Mouse (Mus musculus) hindbrain, embryonic 16.5 days (tissue): ENCODE measurements around the gene Ugdh. TPM values are rescaled to one million over a fixed set of nuclear protein-coding genes. Genes with fewer than 3 reads are reported as not detected.

ENCODE experiments used
- ATAC-seq: fragments of 200-750 bp; cut with Nextera tagmentation; 2 replicates; pipeline ENCODE4 v1.8.0; 2017; ENCODE audit warnings: moderate TSS enrichment, moderate library complexity
- H3K27ac ChIP-seq: fragments of 300-500 bp; sonication (generic); 2 replicates; pipeline ENCODE4 v1.5.1; 2014; ENCODE audit warnings: low read depth, mild to moderate bottlenecking, control low read depth, low read length, moderate library complexity
- H3K27me3 ChIP-seq: fragments of 300-500 bp; sonication (generic); replicated peaks from 2 replicates; pipeline ENCODE4 v1.6.1; 2014; ENCODE audit warnings: low read length; ENCODE audit not compliant: control insufficient read depth, insufficient read depth
- H3K36me3 ChIP-seq: fragments of 300-500 bp; sonication (generic); 2 replicates; pipeline ENCODE4 v1.6.1; 2014; ENCODE audit warnings: mild to moderate bottlenecking, low read length, moderate library complexity, mixed read lengths; ENCODE audit not compliant: control insufficient read depth, insufficient read depth
- H3K4me1 ChIP-seq: fragments of 300-500 bp; sonication (generic); 2 replicates; pipeline ENCODE4 v1.6.1; 2014; ENCODE audit warnings: low read depth, low read length; ENCODE audit not compliant: control insufficient read depth, insufficient read depth
- H3K4me2 ChIP-seq: fragments of 300-500 bp; sonication (generic); 2 replicates; pipeline ENCODE4 v1.6.1; 2014; ENCODE audit warnings: mild to moderate bottlenecking, low read length, control low read depth, moderate library complexity
- H3K4me3 ChIP-seq: fragments of 300-500 bp; sonication (generic); 2 replicates; pipeline ENCODE4 v1.5.1; 2014; ENCODE audit warnings: mild to moderate bottlenecking, low read length, control low read depth, moderate library complexity
- H3K9ac ChIP-seq: fragments of 300-500 bp; sonication (generic); 2 replicates; pipeline ENCODE4 v1.6.1; 2014; ENCODE audit warnings: low read depth, mild to moderate bottlenecking, control low read depth, low read length, moderate library complexity
- H3K9me3 ChIP-seq: fragments of 300-500 bp; sonication (generic); 2 replicates; pipeline ENCODE4 v1.6.1; 2014; ENCODE audit warnings: mild to moderate bottlenecking, low read length, moderate library complexity; ENCODE audit not compliant: control insufficient read depth
- WGBS: fragments of 180-500 bp; shearing (Covaris S2); extraction: QIAGEN DNeasy Blood & Tissue Kit; methylation state at CpG from one replicate; pipeline ENCODE4 v1.1.7; 2014; 5-methylcytosine and 5-hydroxymethylcytosine counted together
- polyA plus RNA-seq: library from polyadenylated mRNA; unstranded; fragments of >200 nt; fragmentation: Nextera tagmentation; extraction: Ambion mirVana; gene quantifications from 2 replicates; pipeline ENCODE4 v1.2.1, GENCODE M21; 2015

Ugdh gene
- polyA plus RNA-seq, 1 experiment from 2014 or later = 43.5 TPM

GRCm38 (mm10) chr5:65460361-65460760, 24.6 kb upstream of the Ugdh start:
- WGBS = 90% methylated on average over 14 of the region's 14 CpGs

GRCm38 (mm10) chr5:65459454-65459853, 23.7 kb upstream of the Ugdh start:
- H3K27ac ChIP-seq = no peak overlapping the region
- H3K9me3 ChIP-seq = no peaks in the 10 kb centered on the region
- H3K4me1 ChIP-seq = no peaks in the 10 kb centered on the region
- no peak overlapping the region for H3K9ac ChIP-seq
- H3K27me3 ChIP-seq = no peaks in the 10 kb centered on the region
- 0 out of 2 replicates have a peak, but pooled peaks cover 3% of the 10 kb centered on the region for H3K36me3 ChIP-seq
- no peak for ATAC-seq
- H3K4me2 ChIP-seq = no peak overlapping the region
- no peak overlapping the region for H3K4me3 ChIP-seq
- WGBS = 90% methylated on average over 3 of the region's 3 CpGs

More at GRCm38 (mm10) chr5:65460361-65460760, 24.6 kb upstream of the Ugdh start:
- no peak overlapping the region for H3K9ac ChIP-seq
- H3K36me3 ChIP-seq = peaks cover 3% of the 10 kb centered on the region; the same call in 1 of the 2 replicates
- H3K4me3 ChIP-seq = no peak overlapping the region
- no peak overlapping the region for H3K27ac ChIP-seq
- no peaks in the 10 kb centered on the region for H3K27me3 ChIP-seq
- no peak overlapping the region for H3K4me2 ChIP-seq
- H3K9me3 ChIP-seq = no peaks in the 10 kb centered on the region
- no peak for ATAC-seq
- no peaks in the 10 kb centered on the region for H3K4me1 ChIP-seq

- ATAC-seq = no peak
- Histone ChIP-seq H3K4me1 (no peaks in the 10 kb centered on the region), H3K9me3 (no peaks in the 10 kb centered on the region), H3K27me3 (no peaks in the 10 kb centered on the region), H3K27ac (no peak overlapping the region), H3K36me3 (0 out of 2 replicates have a peak, but pooled peaks cover 3% of the 10 kb centered on the region), H3K4me2 (no peak overlapping the region), H3K9ac (no peak overlapping the region), H3K4me3 (no peak overlapping the region)
- WGBS = 80% methylated on average over 5 of the region's 5 CpGs
These were observed 22.1 kb upstream of the Ugdh start for GRCm38 (mm10) chr5:65457846-65458245.

- 71% methylated on average over 7 of the region's 7 CpGs for WGBS
- H3K9me3 ChIP-seq = no peaks in the 10 kb centered on the region
These were observed 21.5 kb upstream of the Ugdh start for GRCm38 (mm10) chr5:65457086-65457827.

GRCm38 (mm10) chr5:65454771-65455170, 19.0 kb upstream of the Ugdh start:
- no peak overlapping the region for H3K4me2 ChIP-seq
- no peak for ATAC-seq
- 79% methylated on average over 5 of the region's 5 CpGs for WGBS
- no peaks in the 10 kb centered on the region for H3K9me3 ChIP-seq
- no peaks in the 10 kb centered on the region for H3K4me1 ChIP-seq
- H3K36me3 ChIP-seq = 0 out of 2 replicates have a peak, but pooled peaks cover 3% of the 10 kb centered on the region
- H3K27me3 ChIP-seq = no peaks in the 10 kb centered on the region
- H3K9ac ChIP-seq = no peak overlapping the region
- H3K4me3 ChIP-seq = no peak overlapping the region
- no peak overlapping the region for H3K27ac ChIP-seq

More at GRCm38 (mm10) chr5:65457086-65457827, 21.5 kb upstream of the Ugdh start:
- Histone ChIP-seq H3K36me3 (0 out of 2 replicates have a peak, but pooled peaks cover 3% of the 10 kb centered on the region), H3K4me3 (no peak overlapping the region), H3K27me3 (no peaks in the 10 kb centered on the region), H3K4me1 (no peaks in the 10 kb centered on the region), H3K4me2 (no peak overlapping the region), H3K27ac (no peak overlapping the region), H3K9ac (no peak overlapping the region)
- ATAC-seq = no peak

- H3K27ac ChIP-seq = no peak overlapping the region
- no peak overlapping the region for H3K4me3 ChIP-seq
- H3K4me1 ChIP-seq = no peaks in the 10 kb centered on the region
- no peak overlapping the region for H3K4me2 ChIP-seq
- H3K36me3 ChIP-seq = peaks cover 9% of the 10 kb centered on the region; the same call in 1 of the 2 replicates
- H3K9ac ChIP-seq = no peak overlapping the region
- no peaks in the 10 kb centered on the region for H3K27me3 ChIP-seq
- ATAC-seq = no peak
- no peaks in the 10 kb centered on the region for H3K9me3 ChIP-seq
- WGBS = 88% methylated on average over 4 of the region's 4 CpGs
These were observed 13.2 kb upstream of the Ugdh start for GRCm38 (mm10) chr5:65448941-65449340.

- H3K36me3 ChIP-seq = peaks cover 9% of the 10 kb centered on the region; the same call in 1 of the 2 replicates
- H3K4me1 ChIP-seq = no peaks in the 10 kb centered on the region
- 81% methylated on average over 2 of the region's 2 CpGs for WGBS
- no peak for ATAC-seq
- no peak overlapping the region for H3K4me2 ChIP-seq
- no peaks in the 10 kb centered on the region for H3K9me3 ChIP-seq
- no peak overlapping the region for H3K27ac ChIP-seq
- H3K4me3 ChIP-seq = no peak overlapping the region
- no peak overlapping the region for H3K9ac ChIP-seq
- H3K27me3 ChIP-seq = no peaks in the 10 kb centered on the region
These were observed 12.1 kb upstream of the Ugdh start for GRCm38 (mm10) chr5:65447826-65448225.

- no peaks in the 10 kb centered on the region for H3K9me3 ChIP-seq
- H3K27me3 ChIP-seq = no peaks in the 10 kb centered on the region
- WGBS = 90% methylated on average over 2 of the region's 2 CpGs
- H3K36me3 ChIP-seq = peaks cover 9% of the 10 kb centered on the region; the same call in 1 of the 2 replicates
- no peak overlapping the region for H3K27ac ChIP-seq
- H3K9ac ChIP-seq = no peak overlapping the region
- no peak overlapping the region for H3K4me3 ChIP-seq
- H3K4me1 ChIP-seq = no peaks in the 10 kb centered on the region
- H3K4me2 ChIP-seq = no peak overlapping the region
- no peak for ATAC-seq
These were observed 11.0 kb upstream of the Ugdh start for GRCm38 (mm10) chr5:65446756-65447155.

- no peak for ATAC-seq
These were observed 9.2 kb upstream of the Ugdh start for GRCm38 (mm10) chr5:65444981-65445380.

More at GRCm38 (mm10) chr5:65444981-65445380, 9.2 kb upstream of the Ugdh start:
- no peaks in the 10 kb centered on the region for H3K9me3 ChIP-seq
- H3K27me3 ChIP-seq = no peaks in the 10 kb centered on the region
- H3K27ac ChIP-seq = no peak overlapping the region
- H3K36me3 ChIP-seq = peaks cover 9% of the 10 kb centered on the region; the same call in 1 of the 2 replicates
- no peak overlapping the region for H3K4me2 ChIP-seq
- H3K4me3 ChIP-seq = no peak overlapping the region
- WGBS = 71% methylated on average over 3 of the region's 6 CpGs
- no peaks in the 10 kb centered on the region for H3K4me1 ChIP-seq
- no peak overlapping the region for H3K9ac ChIP-seq
